Mouse (Mus musculus) cerebellum, adult 11-12 months (tissue): ENCODE measurements at regions not wholly inside any gene's neighbourhood (a gene's known extent, or its start where the extent isn't known, plus 50 kb on each side); places are given as distances from the start of the nearest gene placed in this dataset.

Source experiments
- DNase-seq: peaks from one replicate; pipeline ENCODE4 v3.0.0; 2022

DNA sequence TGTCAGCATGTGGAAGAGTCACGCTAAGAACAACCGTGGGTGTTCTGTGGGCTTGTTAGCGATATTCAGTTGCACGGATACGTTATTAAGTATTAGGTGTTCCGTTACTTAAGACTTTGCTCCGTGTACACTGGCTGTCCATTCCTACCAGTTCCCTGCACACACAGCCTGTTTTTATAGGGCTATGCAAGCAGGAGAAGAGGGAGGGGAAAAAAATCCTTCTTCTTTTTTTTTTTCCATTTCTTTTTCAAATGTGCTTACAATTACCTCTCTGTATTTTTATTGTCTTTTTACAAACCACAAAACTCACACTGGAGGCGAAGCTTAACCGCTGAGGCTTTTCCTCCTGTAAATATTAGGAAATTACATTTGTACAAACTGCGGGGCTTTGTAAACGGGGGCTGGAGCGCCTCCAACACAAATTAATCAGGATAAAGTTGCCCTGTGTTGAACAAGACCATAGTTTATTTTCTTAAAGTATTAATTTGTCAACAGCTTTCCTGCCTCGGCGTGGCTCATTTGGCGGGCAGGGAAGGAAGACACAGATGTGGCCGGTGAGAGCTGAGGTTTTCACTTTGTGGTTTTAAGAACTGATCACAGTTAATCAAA, 340.8 kb upstream of the Mki67 start:
- no peak for DNase-seq

DNA sequence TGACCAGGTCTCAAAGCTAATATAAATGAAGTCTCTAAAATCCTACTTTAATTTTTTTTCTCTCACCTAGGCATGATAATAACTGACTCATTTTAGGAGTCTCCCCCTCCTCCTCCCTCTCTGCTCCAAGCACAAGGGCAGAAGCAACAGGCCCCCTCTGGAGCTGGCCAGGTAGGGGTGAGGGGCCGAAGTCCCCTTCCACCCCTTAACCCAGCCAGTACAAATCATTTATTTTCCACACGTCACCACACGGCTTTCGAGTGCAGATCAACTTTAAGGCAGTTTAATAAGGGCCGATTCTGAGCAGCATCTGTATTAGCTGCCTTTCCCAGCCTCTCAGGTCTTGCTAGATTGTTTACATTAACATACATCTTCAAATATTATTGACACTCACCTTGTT, 342.2 kb upstream of the Mki67 start:
- no peak for DNase-seq

GRCm38 (mm10) chr7:136058751-136059681, 342.9 kb upstream of the Mki67 start:
- no peak for DNase-seq

DNA sequence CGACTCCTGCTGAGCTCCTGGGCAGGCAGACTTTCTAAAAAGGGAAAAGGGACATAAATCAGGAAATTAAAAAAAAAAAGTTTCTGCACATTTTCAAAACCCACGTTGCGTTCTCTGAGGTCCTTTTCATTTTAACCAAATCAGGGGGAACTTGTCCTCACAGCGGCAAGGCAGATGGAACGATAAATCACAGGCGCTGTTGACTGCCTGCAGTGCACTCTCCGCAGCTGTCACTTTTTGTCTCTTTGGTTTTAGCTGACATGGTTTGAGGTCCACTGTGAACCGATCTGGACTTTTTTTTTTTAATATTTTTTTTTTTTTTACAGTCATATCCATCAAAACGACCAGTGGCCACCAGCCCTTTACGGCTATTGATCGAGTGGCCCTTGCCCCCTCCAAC, 343.7 kb upstream of the Mki67 start:
- DNase-seq = no peak

DNA sequence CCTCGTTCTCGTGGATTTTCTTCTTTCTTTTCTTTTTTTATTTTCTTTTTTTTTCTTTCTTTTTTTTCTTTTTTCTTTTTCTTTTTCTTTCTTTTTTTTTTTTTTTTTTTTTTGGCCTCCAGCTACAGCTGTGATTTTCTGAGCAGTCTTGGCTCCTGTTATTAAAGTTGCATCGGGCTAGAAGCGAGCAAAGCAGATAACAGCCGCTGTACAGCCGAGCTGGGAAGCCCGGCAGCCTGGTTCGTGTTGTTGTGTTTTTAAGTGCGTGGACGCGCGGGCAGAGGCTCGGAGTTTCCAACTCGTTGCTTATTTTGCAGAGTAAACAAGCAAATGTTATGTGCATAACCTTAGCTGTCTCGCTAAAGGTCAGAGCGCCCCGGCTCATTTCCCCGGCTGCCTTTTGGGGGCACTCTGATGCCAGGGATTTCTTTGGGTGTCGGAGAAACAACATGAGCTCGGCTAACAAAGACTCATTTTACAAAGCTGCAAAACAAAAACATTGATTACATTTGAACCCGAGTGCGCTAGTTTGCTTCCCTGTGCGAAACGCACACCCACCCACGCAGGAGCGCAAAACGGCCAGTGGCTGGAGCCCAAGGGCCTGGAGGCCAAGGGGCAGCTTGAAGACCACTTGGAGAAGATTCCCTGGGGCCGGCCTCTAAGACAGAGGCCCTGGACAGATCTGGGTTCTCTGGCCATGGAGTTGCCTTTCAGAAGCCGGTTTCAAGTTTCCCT, 344.3 kb upstream of the Mki67 start:
- no peak for DNase-seq

GRCm38 (mm10) chr7:136062658-136063057, 346.5 kb upstream of the Mki67 start:
- DNase-seq = no peak

DNA sequence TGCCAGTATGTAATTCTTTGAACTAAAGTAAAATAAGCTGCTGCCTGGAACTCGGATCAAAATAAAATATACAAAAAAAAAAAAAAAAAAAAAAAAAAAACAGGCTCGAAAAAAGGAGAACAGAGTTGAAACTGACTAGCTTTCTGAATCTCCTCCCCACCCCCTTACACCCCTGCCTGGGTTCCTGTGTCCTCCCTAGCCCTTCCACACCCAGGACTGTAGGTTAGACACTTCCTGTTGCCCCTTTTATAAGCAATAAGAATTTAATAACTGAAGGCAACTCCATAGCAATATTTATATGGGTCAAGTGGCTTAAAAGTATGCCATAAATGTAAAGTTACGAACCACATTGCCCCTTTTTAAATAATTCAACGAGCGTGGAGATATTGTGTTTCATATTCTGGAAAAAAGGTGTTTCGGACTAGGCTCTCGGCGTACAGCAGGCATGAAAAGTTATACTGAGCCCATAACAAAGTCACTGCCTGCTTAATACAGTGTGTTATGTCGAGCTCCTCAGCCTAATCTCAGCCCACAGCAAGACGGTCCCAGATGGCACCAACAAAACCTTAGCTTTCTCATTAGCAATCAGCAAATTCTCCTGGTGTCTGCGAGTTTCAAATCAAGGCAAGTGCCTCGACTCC, 349.0 kb upstream of the Mki67 start:
- no peak for DNase-seq

GRCm38 (mm10) chr7:136065679-136066055, 349.5 kb upstream of the Mki67 start:
- no peak for DNase-seq

DNA sequence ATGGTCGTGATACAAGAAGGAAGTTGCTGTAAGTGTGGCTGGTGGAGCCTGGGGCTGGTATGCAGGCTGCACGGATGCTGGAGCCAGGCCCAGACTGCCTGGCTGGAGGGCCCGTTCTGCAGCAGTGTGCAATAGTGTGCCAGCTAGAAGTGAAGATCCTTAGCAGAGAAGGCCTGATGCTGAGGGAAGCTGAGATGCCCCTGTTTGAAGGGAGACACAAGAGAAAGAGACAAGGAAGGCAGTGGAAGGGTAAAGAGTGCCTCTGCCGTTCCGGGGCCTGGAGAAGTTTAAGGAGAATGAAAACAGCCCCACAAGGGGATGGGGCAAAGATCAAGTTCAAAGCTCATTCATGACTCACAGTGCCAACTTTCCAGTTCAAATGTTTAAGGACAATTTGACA, 354.7 kb upstream of the Mki67 start:
- DNase-seq = no peak

- DNase-seq = no peak
Observed at GRCm38 (mm10) chr7:136071331-136071730, 355.2 kb upstream of the Mki67 start.

DNA sequence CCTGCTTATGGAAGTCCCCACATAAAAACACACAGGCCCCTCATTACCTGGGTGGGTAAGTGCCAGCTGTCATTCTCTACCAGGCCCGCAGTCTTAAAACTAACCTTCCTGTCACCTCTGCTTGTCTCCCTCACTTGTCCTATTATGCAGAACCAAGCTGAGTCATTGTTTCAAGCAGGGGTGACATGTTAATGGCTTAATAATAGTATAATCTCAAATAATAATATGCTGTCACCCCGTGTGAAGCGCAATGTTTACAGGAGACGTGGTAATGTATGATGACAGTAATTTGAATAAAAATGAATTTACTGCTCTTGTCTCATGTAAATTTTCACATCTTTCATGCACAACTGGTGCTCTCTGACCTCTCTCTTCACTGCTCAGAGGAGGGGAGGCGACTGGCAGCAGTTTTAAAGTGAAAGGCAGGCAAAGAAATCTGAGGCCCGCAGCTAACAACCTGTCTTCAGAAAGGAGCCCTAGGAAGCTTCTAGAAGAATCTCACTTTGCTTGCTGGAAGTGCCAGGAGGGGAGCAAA, 357.2 kb upstream of the Mki67 start:
- no peak for DNase-seq

- no peak for DNase-seq
Observed at GRCm38 (mm10) chr7:136074043-136074442, 357.9 kb upstream of the Mki67 start.

GRCm38 (mm10) chr7:136081534-136082252, 365.5 kb upstream of the Mki67 start:
- no peak for DNase-seq

- no peak for DNase-seq
Observed at GRCm38 (mm10) chr7:136082253-136082867, 366.2 kb upstream of the Mki67 start.

GRCm38 (mm10) chr7:136083005-136083404, 366.8 kb upstream of the Mki67 start:
- no peak for DNase-seq

DNA sequence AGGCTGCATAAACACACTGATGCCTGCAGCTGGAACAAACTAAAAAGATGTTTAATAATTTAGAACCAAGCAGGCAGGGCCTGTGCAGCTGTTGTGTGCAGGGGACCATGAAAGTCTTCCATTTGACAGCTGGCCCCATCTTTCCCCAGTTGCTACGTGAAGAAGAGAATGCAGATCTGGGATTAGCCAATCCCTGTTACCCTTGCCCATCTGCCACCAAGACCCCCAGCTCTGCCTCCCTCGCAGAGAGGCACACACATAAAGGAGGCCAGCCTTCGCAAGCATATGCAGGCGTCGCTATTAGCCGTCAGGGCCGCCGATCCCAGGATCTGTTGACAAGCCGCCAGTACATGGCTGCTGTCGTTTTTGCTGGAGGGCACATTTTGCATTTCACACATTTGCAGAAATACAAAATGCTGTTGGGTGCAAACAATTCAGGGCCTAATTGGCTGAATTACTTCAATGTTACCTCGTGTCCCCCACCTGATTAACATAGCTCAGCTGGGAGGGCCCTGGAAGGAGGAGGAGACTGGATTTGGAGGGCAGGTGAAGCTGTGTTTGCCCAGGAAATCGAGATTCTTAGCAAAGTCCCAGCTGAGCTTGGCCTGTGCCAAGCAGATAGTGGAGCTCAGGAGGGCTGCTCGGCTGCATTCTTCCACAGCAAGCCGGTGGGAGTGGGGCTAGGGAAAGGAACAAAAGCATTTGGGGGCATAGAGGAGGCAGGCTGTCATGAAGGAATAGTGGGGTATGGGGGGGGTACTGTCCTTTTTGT, 367.6 kb upstream of the Mki67 start:
- DNase-seq = no peak

DNA sequence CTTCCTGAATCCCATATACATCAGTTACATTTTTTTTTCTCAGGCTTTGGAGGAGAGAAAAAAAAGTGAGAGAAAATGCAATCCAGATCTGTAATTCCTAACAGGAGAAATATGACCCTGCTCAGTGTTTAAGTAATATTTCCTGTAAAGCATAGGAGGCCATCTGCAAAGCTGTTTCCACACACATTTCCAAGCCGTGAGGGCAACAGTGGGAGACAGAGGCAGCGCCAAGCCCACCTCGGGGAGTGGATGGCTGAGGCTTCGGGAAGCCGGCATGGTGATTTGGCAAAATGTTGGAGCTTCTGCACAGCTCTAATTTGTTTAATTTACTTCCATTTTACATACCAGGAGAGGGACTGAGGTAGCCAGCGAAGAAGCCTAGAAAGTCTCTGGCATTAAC, 372.6 kb upstream of the Mki67 start:
- DNase-seq = no peak

DNA sequence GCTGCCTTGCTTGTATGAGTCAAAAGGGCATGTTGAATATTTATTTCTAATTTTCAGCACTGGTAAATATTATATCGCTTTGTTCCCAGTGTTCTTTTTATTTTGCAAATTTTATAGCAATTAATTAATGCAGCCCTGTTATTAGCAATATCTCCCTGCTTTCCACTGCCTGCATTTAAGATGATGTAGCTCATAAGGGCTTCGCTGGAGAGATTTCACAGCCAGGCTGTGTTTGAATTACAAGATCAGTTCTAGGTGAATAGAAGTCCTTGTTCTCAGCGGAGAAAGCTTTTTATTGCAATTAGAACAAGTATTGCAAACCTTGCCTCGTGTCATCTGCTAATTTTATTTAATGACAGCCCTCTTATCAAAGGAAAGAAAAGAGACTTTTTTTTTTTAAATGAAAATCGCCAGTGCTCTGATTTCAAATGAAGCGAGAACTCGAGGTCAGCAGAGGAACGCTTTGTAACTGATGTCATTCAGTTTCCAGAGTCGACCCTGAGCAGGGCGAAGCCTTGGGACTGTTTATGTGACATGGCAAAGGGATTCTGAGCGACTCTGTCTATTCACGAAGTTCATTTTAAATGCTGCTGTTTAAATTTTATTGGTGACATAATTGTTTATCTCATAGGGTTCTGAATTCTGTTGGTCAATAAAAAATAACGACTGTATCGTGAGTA, 378.7 kb upstream of the Mki67 start:
- no peak for DNase-seq

DNA sequence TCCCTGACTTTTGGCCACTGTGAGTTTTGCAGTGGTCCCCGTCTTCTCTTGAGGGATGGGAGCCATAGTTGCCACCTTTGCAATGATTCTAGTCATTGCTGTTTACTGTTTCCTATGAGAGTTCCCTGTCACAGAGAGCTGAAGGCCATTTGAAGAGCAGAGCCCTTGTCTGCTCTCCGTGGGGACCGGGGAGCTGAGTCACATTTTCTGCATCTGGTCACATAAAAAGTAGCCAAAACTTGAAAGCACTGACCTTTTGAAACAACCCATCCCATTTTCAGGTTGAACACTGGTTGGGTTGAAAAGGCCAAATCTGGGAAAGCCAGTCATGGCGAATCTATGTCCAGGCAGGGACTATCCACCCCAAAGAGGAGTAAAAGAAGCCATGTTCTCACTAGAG, 387.9 kb upstream of the Mki67 start:
- no peak for DNase-seq

DNA sequence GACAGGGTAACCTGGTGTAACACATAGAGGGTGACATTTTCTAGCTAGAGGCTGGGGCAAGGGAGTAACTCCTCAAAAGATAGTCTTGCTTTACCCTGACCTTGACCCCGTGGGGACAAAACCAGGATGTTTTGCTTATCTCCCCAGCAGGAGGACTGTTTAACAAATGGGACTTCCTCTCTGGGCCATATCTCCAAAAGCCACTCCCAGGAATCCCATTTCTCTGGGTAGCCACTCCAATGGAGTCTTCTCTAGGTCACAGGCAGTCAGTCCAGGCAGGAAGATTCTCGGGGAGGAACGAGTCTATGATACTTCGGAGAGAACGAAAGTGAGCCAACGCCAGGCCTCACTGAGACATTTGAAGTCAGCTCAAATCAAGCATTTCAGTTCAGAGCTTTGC, 396.0 kb upstream of the Mki67 start:
- DNase-seq = no peak
